Mouse (Mus musculus) brain, embryonic 14.5 days (tissue): ENCODE measurements around the gene Nup54.

ENCODE experiments used
- CTCF ChIP-seq: fragments of 200-500 bp; IDR thresholded peaks from 2 replicates; pipeline ENCODE4 v1.5.1; 2012; ENCODE audit warnings: inconsistent platforms, mild to moderate bottlenecking, moderate library complexity, borderline replicate concordance; ENCODE audit not compliant: insufficient read depth, insufficient read length; ENCODE audit errors: extremely low read depth
- POLR2A ChIP-seq: fragments of 200-500 bp; IDR thresholded peaks from 2 replicates; pipeline ENCODE4 v1.6.1; 2012; ENCODE audit warnings: mild to moderate bottlenecking, inconsistent platforms, borderline replicate concordance; ENCODE audit not compliant: poor library complexity, insufficient read depth, insufficient read length, severe bottlenecking; ENCODE audit errors: extremely low read depth

- TF ChIP-seq POLR2A (no peak), CTCF (no peak)
Observed at GRCm38 (mm10) chr5:92370891-92371290, 64.1 kb downstream of the Nup54 start.
